Mouse (Mus musculus): ENCODE results near the gene Reep6. TPM values are rescaled to one million over a fixed set of nuclear protein-coding genes. Genes with fewer than 3 reads are reported as not detected.

Reep6 gene
- 1.8 and 2.6 TPM in 2 replicates for polyA plus RNA-seq (2015; fragmentation: Nextera tagmentation; extraction: Ambion mirVana)

GRCm38 (mm10) chr10:80329273-80330081, at the start of gene Reep6, which contains the start of gene Pcsk4:
Gene Reep6 (plus strand): TSS chr10:80329953.
Gene Pcsk4 (minus strand): TSS chr10:80329498.
- Histone ChIP-seq H3K4me1 (ENCODE audit: control insufficient read depth, insufficient read depth, low read length) (peaks cover 12% of the 10 kb centered on the region; the same call in 1 of the 2 replicates), H3K9ac (ENCODE audit: low read length) (peak within 1 kb of the TSS; percentile 67), H3K9me3 (replicated peaks; ENCODE audit: control insufficient read depth, low read length) (no peaks in the 10 kb centered on the region), H3K27me3 (ENCODE audit: control insufficient read depth, insufficient read depth, low read length) (peaks cover 15% of the 10 kb centered on the region), H3K4me3 (ENCODE audit: low read length) (peak within 1 kb of the TSS; percentile 46), H3K4me2 (ENCODE audit: low read depth, low read length) (peak within 1 kb of the TSS; percentile 74), H3K36me3 (ENCODE audit: control insufficient read depth, insufficient read depth) (no peaks in the 10 kb centered on the region), H3K27ac (ENCODE audit: low read length) (no peak within 1 kb of the TSS)
- ATAC-seq (replicated peaks; ENCODE audit: extremely low read depth, insufficient read depth, low FRiP score) = peak; percentile 91
- WGBS = 4% methylated on average over 36 of the region's 36 CpGs

GRCm38 (mm10) chr10:80281304-80281703, 48.4 kb upstream of the Reep6 start:
- ATAC-seq (replicated peaks; ENCODE audit: extremely low read depth, insufficient read depth, low FRiP score) = peak; percentile 51; the same call in 1 of the 2 replicates
- Histone ChIP-seq H3K27me3 (ENCODE audit: control insufficient read depth, insufficient read depth, low read length) (no peaks in the 10 kb centered on the region), H3K9ac (ENCODE audit: low read length) (peak overlapping the region; percentile 58), H3K4me1 (ENCODE audit: control insufficient read depth, insufficient read depth, low read length) (peaks cover 22% of the 10 kb centered on the region), H3K4me2 (ENCODE audit: low read depth, low read length) (no peak overlapping the region), H3K9me3 (replicated peaks; ENCODE audit: control insufficient read depth, low read length) (no peaks in the 10 kb centered on the region), H3K27ac (ENCODE audit: low read length) (peak overlapping the region; percentile 80), H3K4me3 (ENCODE audit: low read length) (no peak overlapping the region), H3K36me3 (ENCODE audit: control insufficient read depth, insufficient read depth) (peaks cover 72% of the 10 kb centered on the region)
- 47% methylated on average over 7 of the region's 7 CpGs for WGBS

- Histone ChIP-seq H3K9me3 (replicated peaks; ENCODE audit: control insufficient read depth, low read length) (no peaks in the 10 kb centered on the region), H3K36me3 (ENCODE audit: control insufficient read depth, insufficient read depth) (peaks cover 75% of the 10 kb centered on the region), H3K4me3 (ENCODE audit: low read length) (no peak overlapping the region), H3K27ac (ENCODE audit: low read length) (peak overlapping the region; percentile 80), H3K9ac (ENCODE audit: low read length) (peak overlapping the region; percentile 58), H3K4me2 (ENCODE audit: low read depth, low read length) (no peak overlapping the region), H3K4me1 (ENCODE audit: control insufficient read depth, insufficient read depth, low read length) (peaks cover 22% of the 10 kb centered on the region), H3K27me3 (ENCODE audit: control insufficient read depth, insufficient read depth, low read length) (no peaks in the 10 kb centered on the region)
- WGBS = 55% methylated on average over 8 of the region's 8 CpGs
- no peak; the same call in 1 of the 2 replicates for ATAC-seq (replicated peaks; ENCODE audit: extremely low read depth, insufficient read depth, low FRiP score)
These were observed 47.8 kb upstream of the Reep6 start for GRCm38 (mm10) chr10:80281921-80282371.

GRCm38 (mm10) chr10:80282481-80283441, 47.0 kb upstream of the Reep6 start:
- Histone ChIP-seq H3K4me2 (ENCODE audit: low read depth, low read length) (no peak overlapping the region), H3K36me3 (ENCODE audit: control insufficient read depth, insufficient read depth) (peaks cover 72% of the 10 kb centered on the region), H3K27ac (ENCODE audit: low read length) (peak overlapping the region; percentile 80), H3K27me3 (ENCODE audit: control insufficient read depth, insufficient read depth, low read length) (no peaks in the 10 kb centered on the region), H3K9me3 (replicated peaks; ENCODE audit: control insufficient read depth, low read length) (no peaks in the 10 kb centered on the region), H3K4me3 (ENCODE audit: low read length) (no peak overlapping the region), H3K4me1 (ENCODE audit: control insufficient read depth, insufficient read depth, low read length) (peaks cover 22% of the 10 kb centered on the region), H3K9ac (ENCODE audit: low read length) (no peak overlapping the region)
- 75% methylated on average over 20 of the region's 20 CpGs for WGBS
- ATAC-seq (replicated peaks; ENCODE audit: extremely low read depth, insufficient read depth, low FRiP score) = no peak

GRCm38 (mm10) chr10:80285222-80286070, 44.3 kb upstream of the Reep6 start:
- Histone ChIP-seq H3K36me3 (ENCODE audit: control insufficient read depth, insufficient read depth) (peaks cover 56% of the 10 kb centered on the region), H3K9me3 (replicated peaks; ENCODE audit: control insufficient read depth, low read length) (no peaks in the 10 kb centered on the region), H3K27me3 (ENCODE audit: control insufficient read depth, insufficient read depth, low read length) (no peaks in the 10 kb centered on the region), H3K4me2 (ENCODE audit: low read depth, low read length) (no peak overlapping the region), H3K4me3 (ENCODE audit: low read length) (no peak overlapping the region), H3K9ac (ENCODE audit: low read length) (no peak overlapping the region), H3K27ac (ENCODE audit: low read length) (no peak overlapping the region), H3K4me1 (ENCODE audit: control insufficient read depth, insufficient read depth, low read length) (peaks cover 20% of the 10 kb centered on the region)
- 82% methylated on average over 15 of the region's 15 CpGs for WGBS
- ATAC-seq (replicated peaks; ENCODE audit: extremely low read depth, insufficient read depth, low FRiP score) = no peak

GRCm38 (mm10) chr10:80288097-80288496, 41.7 kb upstream of the Reep6 start:
- H3K27me3 ChIP-seq (ENCODE audit: control insufficient read depth, insufficient read depth, low read length) = no peaks in the 10 kb centered on the region
- no peaks in the 10 kb centered on the region for H3K9me3 ChIP-seq (replicated peaks; ENCODE audit: control insufficient read depth, low read length)
- peaks cover 3% of the 10 kb centered on the region; the same call in 1 of the 2 replicates for H3K4me1 ChIP-seq (ENCODE audit: control insufficient read depth, insufficient read depth, low read length)
- H3K9ac ChIP-seq (ENCODE audit: low read length) = no peak overlapping the region
- H3K27ac ChIP-seq (ENCODE audit: low read length) = no peak overlapping the region
- H3K4me3 ChIP-seq (ENCODE audit: low read length) = no peak overlapping the region
- 92% methylated on average over 12 of the region's 12 CpGs for WGBS
- H3K4me2 ChIP-seq (ENCODE audit: low read depth, low read length) = no peak overlapping the region
- ATAC-seq (replicated peaks; ENCODE audit: extremely low read depth, insufficient read depth, low FRiP score) = no peak
- peaks cover 48% of the 10 kb centered on the region for H3K36me3 ChIP-seq (ENCODE audit: control insufficient read depth, insufficient read depth)

GRCm38 (mm10) chr10:80288657-80289056, 41.1 kb upstream of the Reep6 start:
- Histone ChIP-seq H3K9me3 (replicated peaks; ENCODE audit: control insufficient read depth, low read length) (no peaks in the 10 kb centered on the region), H3K4me2 (ENCODE audit: low read depth, low read length) (no peak overlapping the region), H3K4me3 (ENCODE audit: low read length) (no peak overlapping the region), H3K27me3 (ENCODE audit: control insufficient read depth, insufficient read depth, low read length) (no peaks in the 10 kb centered on the region), H3K9ac (ENCODE audit: low read length) (no peak overlapping the region), H3K36me3 (ENCODE audit: control insufficient read depth, insufficient read depth) (peaks cover 47% of the 10 kb centered on the region), H3K4me1 (ENCODE audit: control insufficient read depth, insufficient read depth, low read length) (peaks cover 8% of the 10 kb centered on the region), H3K27ac (ENCODE audit: low read length) (no peak overlapping the region)
- WGBS = 68% methylated on average over 8 of the region's 8 CpGs
- no peak for ATAC-seq (replicated peaks; ENCODE audit: extremely low read depth, insufficient read depth, low FRiP score)

Data from heart, embryonic 16.5 days (tissue).